Comparison of ENCODE assay signal across 11 mouse cellular contexts in genomic region chr3:9884691-9885354, GRCm38 (mm10).
A peak's percentile ranks its signal among the peaks of the same experiment; 100 is the strongest.
DNase-seq lines count a peak whose midpoint lies in the region; ATAC-seq and TF ChIP-seq lines count a peak whose summit lies in the region.
"Had no signal": no experiment of that assay in that cellular context is flagged by ENCODE, and none has a peak within 500 bp of the region (broad histone marks: within the 10 kb centered on the region; RNA-seq: fewer than 3 reads in every experiment).

No protein-coding gene starts in this region.

- no peaks in the 10 kb centered on the region for H3K27me3 ChIP-seq in lung, postnatal 0 days (replicated peaks; ENCODE audit: insufficient read depth, low read length)
- H3K27me3 ChIP-seq in midbrain, embryonic 10.5 days (ENCODE audit: low read depth, poor library complexity, severe bottlenecking) = no peaks in the 10 kb centered on the region
- H3K27me3 ChIP-seq: heart, embryonic 15.5 days; liver, embryonic 13.5 days had no signal

- no peaks in the 10 kb centered on the region for H3K9me3 ChIP-seq in lung, postnatal 0 days (ENCODE audit: low read length)
- no peaks in the 10 kb centered on the region for H3K9me3 ChIP-seq in midbrain, embryonic 10.5 days (replicated peaks)
- H3K9me3 ChIP-seq: heart, embryonic 15.5 days; liver, embryonic 13.5 days had no signal

- H3K4me1 ChIP-seq in lung, postnatal 0 days (ENCODE audit: insufficient read depth, low read depth, low read length) = peaks cover 6% of the 10 kb centered on the region; the same call in 1 of the 2 replicates
- peaks cover 3% of the 10 kb centered on the region; the same call in 1 of the 2 replicates for H3K4me1 ChIP-seq in midbrain, embryonic 10.5 days

- TF ChIP-seq EP300 in lung, postnatal 0 days (IDR thresholded peaks at IDR 0.05) = no peak

- H3K4me2 ChIP-seq in lung, postnatal 0 days (replicated peaks; ENCODE audit: low read depth, low read length) = no peak overlapping the region
- H3K4me2 ChIP-seq: heart, embryonic 15.5 days; liver, embryonic 13.5 days had no signal

- H3K4me3 ChIP-seq in lung, postnatal 0 days (ENCODE audit: low read depth, low read length) = no peak overlapping the region
- no peak overlapping the region for H3K4me3 ChIP-seq in midbrain, embryonic 10.5 days
- H3K4me3 ChIP-seq: heart, embryonic 15.5 days; liver, embryonic 13.5 days; myocyte had no signal

- peak; percentile 67 for ATAC-seq in lung, postnatal 0 days

- intact Hi-C loops in heart, postnatal 10 days (cut with DNase I) = no loop called here

- 28% methylated on average over 5 of the region's 5 CpGs for whole genome bisulfite sequencing in lung, postnatal 0 days
- 67% methylated on average over 5 of the region's 5 CpGs for WGBS in midbrain, embryonic 10.5 days

- H3K9ac ChIP-seq in lung, postnatal 0 days (replicated peaks; ENCODE audit: low read depth) = no peak overlapping the region
- H3K9ac ChIP-seq: heart, embryonic 15.5 days; liver, embryonic 13.5 days had no signal

- peak overlapping the region; percentile 68 for H3K27ac ChIP-seq in lung, postnatal 0 days (ENCODE audit: low read length)
- H3K27ac ChIP-seq in midbrain, embryonic 10.5 days (replicated peaks) = no peak overlapping the region
- H3K27ac ChIP-seq: liver, embryonic 13.5 days had no signal

- no peak for TF ChIP-seq POLR2A in brain, embryonic 14.5 days (IDR thresholded peaks at IDR 0.05; ENCODE audit: borderline replicate concordance, extremely low read depth, insufficient read depth, insufficient read length, poor library complexity, severe bottlenecking)

- no peak for TF ChIP-seq CTCF in lung, postnatal 0 days (IDR thresholded peaks at IDR 0.05)
- TF ChIP-seq CTCF in brain, embryonic 14.5 days (IDR thresholded peaks at IDR 0.05; ENCODE audit: borderline replicate concordance, extremely low read depth, insufficient read depth, insufficient read length) = no peak

- H3K36me3 ChIP-seq in lung, postnatal 0 days (ENCODE audit: insufficient read depth, low read length) = no peaks in the 10 kb centered on the region
- H3K36me3 ChIP-seq in midbrain, embryonic 10.5 days = no peaks in the 10 kb centered on the region
- H3K36me3 ChIP-seq: heart, embryonic 15.5 days; liver, embryonic 13.5 days had no signal

- DNase-seq in heart, adult 8-10 months (ENCODE audit: low spot score) = peak; percentile 51
- no peak for DNase-seq in heart, postnatal 10 days
- DNase-seq in lung, postnatal 0 days (ENCODE audit: low spot score) = peak; percentile 84
- DNase-seq in lung, adult 18-20 months = no peak
- peak; percentile 33 for DNase-seq in brain, embryonic 14.5 days (ENCODE audit: low read depth)
- DNase-seq in naive thymus-derived CD4-positive, alpha-beta T cell, adult 2 months (ENCODE audit: low read depth) = peak; percentile 73
- no peak for DNase-seq in midbrain, embryonic 10.5 days (ENCODE audit: low spot score)
- no peak for DNase-seq in urinary bladder, postnatal 25 days (ENCODE audit: low spot score)
- DNase-seq: liver, embryonic 13.5 days had no signal

Comparison
In these comparisons a context has a peak if more than half of its experiments do, and no peak if none do; other contexts are left out.
1. DNase-seq: peak in heart, adult 8-10 months (single experiment), lung, postnatal 0 days (single experiment), brain, embryonic 14.5 days (single experiment) and naive thymus-derived CD4-positive, alpha-beta T cell, adult 2 months (single experiment); none in heart, postnatal 10 days (0 of 2), lung, adult 18-20 months (0 of 2), midbrain, embryonic 10.5 days (single experiment) and urinary bladder, postnatal 25 days (single experiment).